Mouse (Mus musculus): ENCODE data around the gene Lmntd1.
A peak's percentile ranks its signal among the peaks of the same experiment; 100 is the strongest.

Lmntd1 gene

DNA sequence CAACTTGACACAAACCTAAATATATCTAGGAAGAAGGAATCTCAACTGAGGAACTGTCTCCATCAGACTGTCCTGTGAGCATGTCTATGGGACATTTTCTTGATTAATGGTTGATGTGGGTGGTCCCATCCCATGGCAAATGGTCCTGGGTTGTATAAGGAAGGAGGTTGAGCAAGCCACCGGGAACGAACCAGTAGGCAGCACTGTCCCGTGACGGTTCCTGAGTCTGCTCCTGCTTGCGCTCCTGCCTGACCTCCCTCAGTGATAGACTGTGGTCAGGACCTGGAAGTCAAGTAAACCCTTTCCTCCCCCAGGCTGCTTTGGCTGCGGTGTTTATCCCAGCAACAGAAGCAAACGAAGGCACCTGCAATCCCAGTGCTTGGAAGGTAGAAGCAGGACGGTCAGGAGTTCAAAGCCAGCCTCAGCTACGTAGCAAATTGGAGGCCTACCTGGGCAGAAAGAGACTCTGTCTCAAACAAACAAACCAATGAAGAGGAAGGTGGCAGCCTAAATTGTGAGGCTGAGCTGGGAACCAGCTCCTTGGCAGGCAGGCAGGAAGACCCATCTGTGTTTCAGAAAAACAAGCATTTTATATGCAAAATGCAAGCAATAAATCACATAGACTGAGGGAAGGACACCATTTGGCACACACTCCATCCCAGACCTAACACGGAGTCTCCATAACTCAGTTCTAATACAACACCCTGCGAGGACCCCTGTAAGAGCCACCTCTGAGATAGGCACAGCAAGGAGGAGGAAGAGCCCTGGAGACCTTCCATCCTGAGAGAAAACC, 23.4 kb downstream of the Lmntd1 start:
- DNase-seq (ENCODE audit: low read depth, low spot score) = no peak
- Histone ChIP-seq H3K36me3 (ENCODE audit: control insufficient read depth, insufficient read depth, low read length, poor library complexity, severe bottlenecking) (no peaks in the 10 kb centered on the region), H3K27me3 (ENCODE audit: control insufficient read depth, insufficient read depth, low read length, poor library complexity, severe bottlenecking) (no peaks in the 10 kb centered on the region)

DNA sequence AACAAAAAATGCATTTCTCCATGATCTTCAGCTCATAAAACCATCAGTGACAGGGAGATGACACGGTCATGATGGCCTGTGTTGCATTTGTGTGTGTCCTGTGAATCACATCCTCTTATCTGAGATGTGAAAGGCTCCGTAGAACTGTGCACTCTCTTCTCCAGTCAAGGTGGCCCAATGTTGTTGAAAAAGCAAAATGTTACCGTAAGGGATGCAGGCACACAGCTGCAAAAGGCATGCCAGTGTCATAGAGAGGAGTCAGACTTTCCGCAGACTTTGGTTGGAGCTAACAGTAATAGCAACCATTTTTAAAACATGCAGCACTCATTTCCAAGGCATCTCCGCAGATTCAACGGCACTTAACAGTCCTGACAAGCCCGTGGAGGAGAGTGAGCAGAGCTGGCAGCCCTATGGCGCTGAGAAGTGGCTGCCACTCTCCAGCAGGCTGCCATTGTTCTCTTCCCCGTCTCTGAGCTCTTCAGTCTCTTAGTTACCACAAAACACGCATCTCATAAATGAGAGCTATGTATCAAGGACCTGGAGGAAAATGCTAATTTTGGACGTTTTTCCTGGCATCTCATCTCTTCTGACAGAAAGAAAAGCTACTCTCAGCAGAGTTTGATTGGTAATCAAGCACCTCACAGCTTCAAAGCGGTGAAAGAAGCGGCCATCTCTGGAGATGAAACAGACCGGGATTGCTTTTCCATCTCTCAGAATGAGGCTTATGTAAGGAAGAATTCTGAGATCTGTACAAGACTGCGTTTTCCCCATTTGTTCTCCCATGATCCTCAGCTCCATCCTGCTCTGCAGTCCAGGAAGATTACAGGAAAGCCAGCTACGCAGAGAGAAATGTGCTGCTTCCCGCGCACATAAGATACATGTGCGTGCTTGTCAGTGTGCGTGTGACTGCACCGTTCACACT, 28.8 kb downstream of the Lmntd1 start:
- no peak for DNase-seq (ENCODE audit: low read depth, low spot score)
- H3K36me3 ChIP-seq (ENCODE audit: control insufficient read depth, insufficient read depth, low read length, poor library complexity, severe bottlenecking) = no peaks in the 10 kb centered on the region
- H3K27me3 ChIP-seq (ENCODE audit: control insufficient read depth, insufficient read depth, low read length, poor library complexity, severe bottlenecking) = no peaks in the 10 kb centered on the region

DNA sequence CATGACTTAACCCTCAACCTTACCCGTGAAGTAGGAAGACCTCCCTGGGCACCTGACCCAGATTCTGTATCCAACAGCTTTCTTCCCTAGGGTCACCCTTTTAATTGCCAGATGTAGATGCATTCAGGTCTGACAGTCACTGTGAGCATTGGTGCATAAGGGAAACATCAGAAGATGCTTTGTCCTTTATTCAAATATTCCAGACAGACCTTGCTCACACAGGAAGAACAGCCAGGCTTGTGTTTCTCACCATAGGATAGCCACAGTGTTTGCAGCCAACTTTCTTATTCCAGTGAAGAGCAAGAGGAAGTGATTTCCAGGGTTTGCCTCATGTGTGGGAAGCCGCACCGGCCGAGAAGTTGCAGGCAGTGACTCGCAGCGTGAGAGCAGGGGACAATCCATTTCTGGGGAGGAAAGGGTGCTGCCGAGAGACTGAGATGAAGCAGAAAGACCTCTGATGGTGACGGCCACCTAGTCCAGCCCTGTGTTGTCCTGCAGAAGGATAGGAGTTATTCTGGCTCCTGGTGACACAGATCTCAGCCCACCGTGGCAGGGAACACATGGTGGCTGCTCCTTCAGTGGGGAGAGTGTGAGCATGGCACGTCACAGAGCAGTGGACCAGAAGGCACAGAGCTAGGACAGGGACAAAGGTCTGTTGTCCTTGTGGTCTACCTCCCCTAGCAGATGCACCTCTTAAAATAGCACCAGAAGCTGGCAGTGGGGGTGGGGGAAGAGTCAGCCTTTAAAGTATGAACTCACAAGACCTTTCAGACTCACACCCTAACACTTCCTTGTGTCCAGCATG, 32.6 kb downstream of the Lmntd1 start:
- DNase-seq (ENCODE audit: low read depth, low spot score) = no peak
- Histone ChIP-seq H3K27me3 (ENCODE audit: control insufficient read depth, insufficient read depth, low read length, poor library complexity, severe bottlenecking) (no peaks in the 10 kb centered on the region), H3K36me3 (ENCODE audit: control insufficient read depth, insufficient read depth, low read length, poor library complexity, severe bottlenecking) (no peaks in the 10 kb centered on the region)

DNA sequence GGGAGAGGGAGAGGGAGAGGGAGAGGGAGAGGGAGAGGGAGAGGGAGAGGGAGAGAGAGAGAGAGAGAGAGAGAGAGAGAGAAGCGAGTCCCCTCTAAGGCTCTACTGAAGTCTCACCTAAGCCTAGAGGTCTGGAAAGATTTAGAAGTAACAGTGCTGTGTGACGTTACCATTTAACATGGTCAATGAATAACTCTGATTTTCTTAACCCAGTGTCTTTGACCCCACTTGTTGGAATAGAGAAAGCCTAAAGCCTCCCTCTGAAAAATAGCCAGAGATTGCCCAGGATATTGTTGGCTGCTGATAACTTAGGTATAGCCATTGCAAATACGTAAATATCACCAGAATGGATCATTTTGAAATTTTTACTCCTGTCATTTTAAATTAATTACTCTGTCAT, 34.4 kb downstream of the Lmntd1 start:
- H3K27me3 ChIP-seq (ENCODE audit: control insufficient read depth, insufficient read depth, low read length, poor library complexity, severe bottlenecking) = no peaks in the 10 kb centered on the region
- DNase-seq (ENCODE audit: low read depth, low spot score) = no peak
- H3K36me3 ChIP-seq (ENCODE audit: control insufficient read depth, insufficient read depth, low read length, poor library complexity, severe bottlenecking) = no peaks in the 10 kb centered on the region

DNA sequence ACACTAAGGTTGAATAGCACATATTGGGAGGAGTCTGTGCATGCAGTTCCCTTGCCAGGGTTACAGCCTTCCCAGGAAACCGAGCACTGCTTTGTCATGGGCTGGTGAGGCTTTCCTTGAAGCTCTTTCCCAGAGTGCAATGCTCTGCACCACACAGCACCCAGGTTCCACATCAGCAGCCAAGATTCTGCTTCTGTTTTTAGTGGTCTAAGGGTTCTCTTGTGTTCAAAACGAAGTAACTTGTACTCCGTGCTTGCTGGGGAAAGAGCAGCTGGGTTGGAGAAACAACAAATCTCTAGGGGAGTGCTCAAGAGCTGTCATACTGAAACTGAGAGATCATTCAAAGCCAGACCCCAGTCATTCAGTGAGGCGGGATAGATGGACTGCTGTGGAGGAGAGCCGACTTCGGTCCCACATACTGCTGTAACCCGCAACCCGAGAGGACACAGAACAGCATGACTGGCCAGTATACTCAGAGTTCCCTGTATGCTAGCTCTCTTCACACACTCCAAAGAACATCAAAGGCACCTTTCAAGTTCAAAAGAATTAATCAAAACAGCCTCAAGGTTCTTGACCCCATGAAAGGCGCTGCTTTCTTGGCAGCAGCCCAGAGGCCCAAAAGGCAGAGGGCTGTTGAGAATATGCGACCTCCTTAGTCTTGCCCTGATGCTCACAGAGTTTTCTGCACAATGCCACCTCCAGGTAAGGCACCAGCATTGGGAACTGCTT, 35.5 kb downstream of the Lmntd1 start:
- no peaks in the 10 kb centered on the region for H3K36me3 ChIP-seq (ENCODE audit: control insufficient read depth, insufficient read depth, low read length, poor library complexity, severe bottlenecking)
- peak; percentile 24 for DNase-seq (ENCODE audit: low read depth, low spot score)
- no peaks in the 10 kb centered on the region for H3K27me3 ChIP-seq (ENCODE audit: control insufficient read depth, insufficient read depth, low read length, poor library complexity, severe bottlenecking)

DNA sequence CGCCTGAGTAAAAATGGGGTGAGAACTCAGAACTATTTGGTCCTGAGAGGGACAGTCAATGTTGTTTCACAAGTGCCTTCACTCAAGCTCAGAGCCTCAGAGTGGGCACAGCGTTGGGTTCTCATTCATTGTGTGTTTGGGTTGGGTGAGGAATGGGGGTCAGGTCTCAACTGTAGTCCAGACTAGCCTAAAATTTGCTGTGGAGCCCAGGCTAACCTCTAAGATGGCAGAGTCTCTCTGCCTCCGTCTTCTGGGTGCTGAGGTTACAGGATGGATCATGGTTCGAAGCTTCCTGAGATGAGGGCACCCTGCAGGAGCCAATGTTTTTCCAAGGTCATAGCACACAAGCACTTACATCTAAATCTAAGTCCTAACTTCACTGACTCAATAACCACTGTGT, 37.4 kb downstream of the Lmntd1 start:
- Histone ChIP-seq H3K27me3 (ENCODE audit: control insufficient read depth, insufficient read depth, low read length, poor library complexity, severe bottlenecking) (no peaks in the 10 kb centered on the region), H3K36me3 (ENCODE audit: control insufficient read depth, insufficient read depth, low read length, poor library complexity, severe bottlenecking) (no peaks in the 10 kb centered on the region)
- DNase-seq (ENCODE audit: low read depth, low spot score) = no peak

DNA sequence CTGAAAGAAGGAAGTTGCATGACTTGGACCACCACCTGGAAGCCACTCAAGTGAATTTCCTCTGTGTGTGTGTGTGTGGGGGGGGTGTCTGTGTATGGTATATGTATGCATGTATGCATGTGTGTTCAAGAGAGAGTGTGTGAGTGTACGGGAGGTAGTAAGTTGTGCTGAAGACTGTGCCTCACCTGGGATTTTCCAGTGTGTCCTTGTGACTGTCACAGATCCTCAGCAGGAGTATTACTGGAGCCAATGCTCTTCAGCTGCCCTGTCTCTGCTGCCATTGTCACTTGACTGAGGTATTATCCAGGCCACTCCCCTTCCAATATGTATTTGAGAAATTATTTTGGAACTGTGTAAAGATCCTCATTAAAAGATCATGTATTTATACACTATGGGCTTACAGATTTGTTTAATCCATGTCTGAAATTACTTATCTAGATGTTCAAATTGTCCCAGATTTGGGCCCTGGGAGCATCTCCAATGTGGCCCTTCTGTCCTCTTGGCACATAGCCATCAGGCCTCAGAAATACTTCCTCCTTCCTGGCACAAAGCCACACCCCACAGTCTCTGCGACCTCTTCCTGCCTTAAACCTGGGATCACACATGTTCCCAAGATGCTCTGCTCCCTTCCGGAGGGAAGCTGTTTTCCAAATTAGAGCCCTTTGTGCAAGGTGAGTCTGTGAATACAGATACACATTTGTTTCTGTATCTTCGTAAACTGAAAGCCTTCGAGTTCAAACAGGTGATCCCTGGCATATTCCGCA, 40.7 kb downstream of the Lmntd1 start:
- peak; percentile 31 for DNase-seq (ENCODE audit: low read depth, low spot score)
- Histone ChIP-seq H3K27me3 (ENCODE audit: control insufficient read depth, insufficient read depth, low read length, poor library complexity, severe bottlenecking) (no peaks in the 10 kb centered on the region), H3K36me3 (ENCODE audit: control insufficient read depth, insufficient read depth, low read length, poor library complexity, severe bottlenecking) (no peaks in the 10 kb centered on the region)

DNA sequence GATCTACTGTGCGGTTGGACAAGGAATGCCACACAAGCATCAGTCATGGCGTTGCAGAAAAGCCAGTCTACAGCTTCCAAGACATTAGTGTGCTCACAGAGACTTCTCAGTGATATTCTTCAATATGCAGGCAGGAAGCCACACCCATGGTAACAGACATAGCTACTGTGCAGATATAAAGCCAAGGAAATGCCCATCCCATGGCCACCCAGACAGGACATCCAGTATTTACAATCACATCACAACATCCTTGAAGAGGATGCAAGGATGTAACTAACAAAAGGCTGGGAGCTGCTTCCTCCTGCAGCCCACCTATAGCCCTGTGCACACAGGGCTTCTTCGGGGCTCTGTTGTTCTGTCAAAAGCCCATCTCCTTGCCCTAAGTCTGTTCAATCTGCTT, 45.4 kb downstream of the Lmntd1 start:
- H3K27me3 ChIP-seq (ENCODE audit: control insufficient read depth, insufficient read depth, low read length, poor library complexity, severe bottlenecking) = no peaks in the 10 kb centered on the region
- DNase-seq (ENCODE audit: low read depth, low spot score) = no peak
- no peaks in the 10 kb centered on the region for H3K36me3 ChIP-seq (ENCODE audit: control insufficient read depth, insufficient read depth, low read length, poor library complexity, severe bottlenecking)

DNA sequence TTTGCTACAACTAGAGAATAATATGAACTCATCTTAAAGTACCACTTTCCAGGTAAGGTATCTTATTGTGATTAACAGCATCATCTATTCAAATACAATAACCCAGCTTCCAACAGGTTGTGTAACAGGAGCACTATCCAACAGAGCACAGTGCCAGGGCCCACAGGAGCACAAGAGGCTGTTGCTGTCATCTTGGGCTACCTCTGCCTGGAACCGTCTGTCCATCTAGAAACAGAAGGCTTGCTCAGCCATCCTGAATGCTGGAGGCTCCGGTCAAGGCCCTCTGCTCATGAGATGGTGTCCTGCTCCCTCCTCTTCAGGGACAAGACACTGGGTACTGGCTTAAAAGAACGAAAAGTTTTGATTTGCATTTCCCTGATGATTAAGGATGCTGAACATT, 46.3 kb downstream of the Lmntd1 start:
- DNase-seq (ENCODE audit: low read depth, low spot score) = no peak
- Histone ChIP-seq H3K27me3 (ENCODE audit: control insufficient read depth, insufficient read depth, low read length, poor library complexity, severe bottlenecking) (no peaks in the 10 kb centered on the region), H3K36me3 (ENCODE audit: control insufficient read depth, insufficient read depth, low read length, poor library complexity, severe bottlenecking) (no peaks in the 10 kb centered on the region)

DNA sequence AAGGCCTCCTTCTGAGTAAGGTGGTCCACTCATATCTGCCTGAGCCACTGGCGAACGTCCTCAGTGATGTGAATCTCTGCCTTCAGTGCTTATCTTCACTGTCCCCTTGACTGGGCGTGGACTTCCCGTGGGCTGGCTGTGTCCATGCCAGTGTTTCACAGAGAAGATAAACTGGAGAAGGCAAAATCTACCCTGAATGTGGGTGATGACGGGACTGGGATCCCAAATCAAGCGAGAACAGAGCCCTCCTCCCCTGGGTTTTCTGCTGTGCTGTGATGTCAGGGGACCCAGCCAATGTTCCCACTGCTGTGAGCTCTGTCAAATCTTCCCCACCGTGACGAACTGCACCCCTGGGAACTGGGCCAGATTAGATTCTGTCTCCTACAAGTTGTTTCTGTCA, 46.8 kb downstream of the Lmntd1 start:
- H3K27me3 ChIP-seq (ENCODE audit: control insufficient read depth, insufficient read depth, low read length, poor library complexity, severe bottlenecking) = no peaks in the 10 kb centered on the region
- DNase-seq (ENCODE audit: low read depth, low spot score) = no peak
- H3K36me3 ChIP-seq (ENCODE audit: control insufficient read depth, insufficient read depth, low read length, poor library complexity, severe bottlenecking) = no peaks in the 10 kb centered on the region

DNA sequence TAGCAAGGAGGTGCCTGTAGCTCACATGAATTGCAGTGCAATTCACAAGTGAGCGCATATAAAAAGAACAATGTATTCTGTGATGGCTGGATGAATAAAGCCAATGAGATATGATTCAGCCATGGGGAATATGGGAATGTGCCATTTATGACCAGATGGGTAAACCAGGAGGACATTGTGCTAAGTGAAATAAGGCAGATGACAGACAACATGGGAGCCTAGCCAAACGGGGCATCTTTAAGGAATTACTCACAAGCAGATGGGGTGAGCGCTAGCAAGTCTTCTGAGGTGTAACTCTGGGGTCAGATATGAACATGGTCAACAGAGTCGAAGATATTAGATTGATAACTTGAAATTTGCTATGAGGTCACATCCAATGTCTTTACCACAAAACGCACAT, 48.5 kb downstream of the Lmntd1 start:
- H3K27me3 ChIP-seq (ENCODE audit: control insufficient read depth, insufficient read depth, low read length, poor library complexity, severe bottlenecking) = no peaks in the 10 kb centered on the region
- no peaks in the 10 kb centered on the region for H3K36me3 ChIP-seq (ENCODE audit: control insufficient read depth, insufficient read depth, low read length, poor library complexity, severe bottlenecking)
- DNase-seq (ENCODE audit: low read depth, low spot score) = no peak

DNA sequence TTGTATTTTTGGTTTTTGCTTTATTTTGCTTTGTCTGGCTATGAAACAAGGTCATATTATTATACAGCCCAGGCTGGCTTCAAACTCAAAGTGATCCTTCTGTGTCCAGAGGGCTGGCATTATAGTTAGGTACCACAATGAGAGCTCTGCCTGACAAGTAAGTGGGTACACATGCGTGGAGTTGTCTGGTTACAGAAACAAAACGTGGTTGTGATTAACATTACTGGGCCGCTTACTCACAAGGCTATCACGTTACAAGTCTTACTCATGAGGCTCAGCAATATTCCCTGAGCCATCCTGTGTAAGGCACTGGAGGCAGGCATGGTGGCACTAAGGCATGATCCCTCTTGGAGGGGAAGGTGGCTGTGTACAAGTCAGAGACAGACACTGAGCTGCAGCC, 49.4 kb downstream of the Lmntd1 start:
- no peaks in the 10 kb centered on the region for H3K36me3 ChIP-seq (ENCODE audit: control insufficient read depth, insufficient read depth, low read length, poor library complexity, severe bottlenecking)
- no peaks in the 10 kb centered on the region for H3K27me3 ChIP-seq (ENCODE audit: control insufficient read depth, insufficient read depth, low read length, poor library complexity, severe bottlenecking)
- DNase-seq (ENCODE audit: low read depth, low spot score) = no peak

DNA sequence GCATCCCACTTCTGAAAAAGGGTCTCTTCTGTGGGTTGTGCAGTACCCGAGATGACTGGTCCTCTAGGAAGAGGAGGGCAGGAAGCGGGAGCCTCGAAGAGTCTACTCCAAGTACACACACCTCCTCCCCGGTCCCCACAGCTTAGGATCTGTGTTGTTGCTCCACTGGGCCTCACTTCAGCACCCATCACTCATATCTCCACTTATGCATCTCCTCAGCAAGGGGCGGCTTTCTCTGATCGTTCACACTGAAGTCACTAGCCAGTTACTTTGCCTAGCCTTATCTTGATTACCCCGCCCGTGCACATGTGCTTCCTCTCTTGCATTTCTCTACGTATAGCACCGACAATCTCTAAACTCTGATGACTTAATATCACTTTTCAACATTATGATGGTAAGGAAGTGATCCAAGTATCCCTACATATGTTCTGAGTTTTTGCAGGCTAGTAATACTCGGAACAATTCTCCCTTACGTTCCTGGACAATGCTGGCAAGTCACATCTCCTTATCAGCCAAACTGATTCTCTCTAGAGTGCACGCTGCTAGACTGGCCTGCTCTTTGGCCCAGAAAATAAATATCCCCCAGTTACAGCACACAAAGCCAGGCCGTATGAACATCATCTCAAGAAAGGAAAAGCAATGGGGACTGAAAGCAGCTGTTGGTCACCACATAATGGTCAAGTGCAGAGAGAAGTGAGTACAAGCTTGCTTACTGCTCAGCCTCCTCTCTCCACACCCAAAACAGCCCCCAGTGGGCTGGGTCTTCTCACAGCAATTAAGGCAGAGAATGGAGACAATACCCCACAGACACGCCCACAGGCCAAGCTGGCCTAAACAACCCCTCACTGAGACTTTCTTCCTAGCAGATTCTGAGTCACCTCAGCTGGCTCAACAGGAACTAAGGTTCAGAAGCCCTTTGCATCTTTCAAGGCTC, 56.8 kb downstream of the Lmntd1 start:
- no peak for DNase-seq (ENCODE audit: low read depth, low spot score)
- H3K36me3 ChIP-seq (ENCODE audit: control insufficient read depth, insufficient read depth, low read length, poor library complexity, severe bottlenecking) = no peaks in the 10 kb centered on the region
- no peaks in the 10 kb centered on the region for H3K27me3 ChIP-seq (ENCODE audit: control insufficient read depth, insufficient read depth, low read length, poor library complexity, severe bottlenecking)

Measured in splenic B cell, adult 2 months (primary cell).